Mouse (Mus musculus): ENCODE measurements around the gene Sft2d1.

Gene Sft2d1

GRCm38 (mm10) chr17:8310838-8311614, at the start of gene Sft2d1:
Gene Sft2d1 (plus strand): TSS chr17:8311102.
- peak; percentile 98 for DNase-seq (ENCODE audit: low read depth)

GRCm38 (mm10) chr17:8264638-8265037, 46.3 kb upstream of the Sft2d1 start:
- peak; percentile 78 for DNase-seq (ENCODE audit: low read depth)

GRCm38 (mm10) chr17:8272054-8272749, 38.7 kb upstream of the Sft2d1 start:
- DNase-seq (ENCODE audit: low read depth) = no peak

- no peak for DNase-seq (ENCODE audit: low read depth)
These were observed 38.0 kb upstream of the Sft2d1 start for GRCm38 (mm10) chr17:8272951-8273350.

- DNase-seq (ENCODE audit: low read depth) = no peak
These were observed 34.8 kb upstream of the Sft2d1 start for GRCm38 (mm10) chr17:8276071-8276470.

- DNase-seq (ENCODE audit: low read depth) = no peak
These were observed 34.2 kb upstream of the Sft2d1 start for GRCm38 (mm10) chr17:8276680-8277079.

GRCm38 (mm10) chr17:8277266-8277665, 33.6 kb upstream of the Sft2d1 start:
- no peak for DNase-seq (ENCODE audit: low read depth)

GRCm38 (mm10) chr17:8278356-8278755, 32.5 kb upstream of the Sft2d1 start:
- DNase-seq (ENCODE audit: low read depth) = no peak

- DNase-seq (ENCODE audit: low read depth) = peak; percentile 85
These were observed 27.9 kb upstream of the Sft2d1 start, which contains the start of gene Mpc1 for GRCm38 (mm10) chr17:8282821-8283525. Gene Mpc1 (plus strand): TSS chr17:8282904.

GRCm38 (mm10) chr17:8283526-8284253, 27.2 kb upstream of the Sft2d1 start:
- DNase-seq (ENCODE audit: low read depth) = peak; percentile 96

- DNase-seq (ENCODE audit: low read depth) = no peak
These were observed 26.6 kb upstream of the Sft2d1 start for GRCm38 (mm10) chr17:8284254-8284661.

GRCm38 (mm10) chr17:8285056-8285455, 25.8 kb upstream of the Sft2d1 start:
- DNase-seq (ENCODE audit: low read depth) = no peak

- no peak for DNase-seq (ENCODE audit: low read depth)
These were observed 23.9 kb upstream of the Sft2d1 start for GRCm38 (mm10) chr17:8286987-8287386.

GRCm38 (mm10) chr17:8289993-8290679, 20.8 kb upstream of the Sft2d1 start:
- DNase-seq (ENCODE audit: low read depth) = no peak

- no peak for DNase-seq (ENCODE audit: low read depth)
These were observed 20.2 kb upstream of the Sft2d1 start for GRCm38 (mm10) chr17:8290736-8291135.

GRCm38 (mm10) chr17:8295825-8296224, 15.1 kb upstream of the Sft2d1 start:
- peak; percentile 17 for DNase-seq (ENCODE audit: low read depth)

- DNase-seq (ENCODE audit: low read depth) = no peak
These were observed 14.5 kb upstream of the Sft2d1 start for GRCm38 (mm10) chr17:8296313-8296844.

- DNase-seq (ENCODE audit: low read depth) = no peak
These were observed 13.2 kb upstream of the Sft2d1 start for GRCm38 (mm10) chr17:8297746-8298145.

- no peak for DNase-seq (ENCODE audit: low read depth)
These were observed 12.6 kb upstream of the Sft2d1 start for GRCm38 (mm10) chr17:8298281-8298680.

- DNase-seq (ENCODE audit: low read depth) = no peak
These were observed 11.4 kb upstream of the Sft2d1 start for GRCm38 (mm10) chr17:8299524-8299923.

GRCm38 (mm10) chr17:8301515-8301914, 9.4 kb upstream of the Sft2d1 start:
- no peak for DNase-seq (ENCODE audit: low read depth)
